In the genomic region with DNA sequence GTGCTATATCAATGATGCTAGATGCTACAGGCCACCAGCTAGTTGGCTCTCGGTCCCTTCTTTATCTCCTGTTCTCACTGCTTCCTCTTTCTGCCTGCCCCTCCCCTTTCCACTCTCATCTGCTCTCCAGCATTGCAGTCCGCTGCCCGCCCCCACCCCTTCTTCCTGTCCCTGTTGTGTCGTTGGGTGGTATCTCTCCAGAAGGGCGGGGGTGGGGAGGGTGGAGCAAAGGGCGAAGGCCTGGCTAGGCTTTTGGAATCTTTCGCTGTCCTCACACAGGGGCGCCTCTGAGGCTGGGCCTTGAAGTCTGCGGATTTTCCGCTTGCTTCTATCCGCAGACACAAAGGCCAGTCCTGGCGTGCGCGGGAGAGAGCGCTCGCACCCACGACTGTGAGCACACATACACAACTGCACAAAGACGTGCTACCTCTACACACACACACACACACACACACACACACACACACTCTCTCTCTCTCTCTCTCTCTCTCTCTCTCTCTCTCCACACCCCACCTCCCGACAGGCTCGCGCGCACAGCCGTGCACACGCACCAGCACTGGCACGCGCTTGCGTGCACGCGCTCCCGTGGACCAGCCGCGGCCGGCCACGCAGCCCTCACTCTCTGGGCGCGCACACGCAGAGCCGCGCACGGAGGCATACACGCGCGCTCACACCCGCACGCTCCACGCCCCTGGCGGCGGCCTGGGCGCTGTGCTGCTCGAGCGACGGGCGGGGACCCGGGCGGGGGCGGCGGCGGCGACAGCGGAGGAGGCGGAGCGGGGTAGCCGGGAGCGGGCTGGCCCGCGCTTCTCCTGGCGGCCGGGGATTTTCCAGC, we compare ENCODE assay signal across 8 mouse cellular contexts. TPM values are rescaled to one million over a fixed set of nuclear protein-coding genes. Genes with fewer than 3 reads are reported as not detected.
DNase-seq lines count a peak whose midpoint lies in the region; ATAC-seq and TF ChIP-seq lines count a peak whose summit lies in the region.

A gene (plus strand): TSS at position 566 of the 835 bp plus-strand sequence.

- no peaks in the 10 kb centered on the region for H3K36me3 ChIP-seq in E14TG2a.4 (ENCODE audit: insufficient read depth, low read length)
- no peaks in the 10 kb centered on the region for H3K36me3 ChIP-seq in forebrain, embryonic 10.5 days (replicated peaks)
- no peaks in the 10 kb centered on the region for H3K36me3 ChIP-seq in heart, embryonic 14.5 days (ENCODE audit: control insufficient read depth, insufficient read depth, low read length)
- 0 out of 2 replicates have a peak, but pooled peaks cover 7% of the 10 kb centered on the region for H3K36me3 ChIP-seq in liver, embryonic 15.5 days (replicated peaks)
- no peaks in the 10 kb centered on the region for H3K36me3 ChIP-seq in neural tube, embryonic 11.5 days (ENCODE audit: control insufficient read depth, insufficient read depth, low read length)
- no peaks in the 10 kb centered on the region for H3K36me3 ChIP-seq in stomach, embryonic 16.5 days (ENCODE audit: control insufficient read depth, insufficient read depth, low read length)

- peaks cover 60% of the 10 kb centered on the region for H3K27me3 ChIP-seq in E14TG2a.4 (ENCODE audit: insufficient read depth, low read length)
- H3K27me3 ChIP-seq in forebrain, embryonic 10.5 days (ENCODE audit: poor library complexity, severe bottlenecking) = peaks cover 21% of the 10 kb centered on the region
- H3K27me3 ChIP-seq in heart, embryonic 14.5 days (ENCODE audit: control insufficient read depth, insufficient read depth, low read length) = no peaks in the 10 kb centered on the region
- H3K27me3 ChIP-seq in liver, embryonic 15.5 days = no peaks in the 10 kb centered on the region
- H3K27me3 ChIP-seq in neural tube, embryonic 11.5 days (ENCODE audit: control insufficient read depth, insufficient read depth, low read length) = no peaks in the 10 kb centered on the region
- no peaks in the 10 kb centered on the region for H3K27me3 ChIP-seq in stomach, embryonic 16.5 days (ENCODE audit: control insufficient read depth, insufficient read depth, low read length)

- peak; percentile 66 for DNase-seq in c-Kit-negative CD71-positive TER-119-positive erythroid progenitor cells, embryonic 14.5 days (ENCODE audit: low read depth, low spot score)
- peak; percentile 79 for DNase-seq in forebrain, embryonic 10.5 days (ENCODE audit: extremely low spot score, low spot score)
- DNase-seq in kidney, postnatal 14 days = peak; percentile 88
- DNase-seq in neural tube, embryonic 11.5 days (ENCODE audit: low spot score) = peak; percentile 87

- peak within 1 kb of the TSS; percentile 75 for H3K4me3 ChIP-seq in E14TG2a.4 (replicated peaks; ENCODE audit: low read length)
- H3K4me3 ChIP-seq in forebrain, embryonic 10.5 days = peak within 1 kb of the TSS; percentile 69
- H3K4me3 ChIP-seq in heart, embryonic 14.5 days (ENCODE audit: control insufficient read depth in 1 of 2, insufficient read depth in 1 of 2, low read depth in 1 of 2, low read length in 2 of 2) = peak within 1 kb of the TSS; percentile 70 to 75
- H3K4me3 ChIP-seq in liver, embryonic 15.5 days (replicated peaks) = peak within 1 kb of the TSS; percentile 87
- peak within 1 kb of the TSS; percentile 74 for H3K4me3 ChIP-seq in neural tube, embryonic 11.5 days (ENCODE audit: low read depth, low read length)
- H3K4me3 ChIP-seq in stomach, embryonic 16.5 days (replicated peaks; ENCODE audit: low read length) = peak within 1 kb of the TSS; percentile 74

- peak within 1 kb of the TSS; percentile 91 for H3K9ac ChIP-seq in heart, embryonic 14.5 days (ENCODE audit: low read length)
- peak within 1 kb of the TSS; percentile 95 for H3K9ac ChIP-seq in liver, embryonic 15.5 days
- H3K9ac ChIP-seq in neural tube, embryonic 11.5 days (ENCODE audit: low read length) = peak within 1 kb of the TSS; percentile 87
- peak within 1 kb of the TSS; percentile 90 for H3K9ac ChIP-seq in stomach, embryonic 16.5 days (ENCODE audit: low read length)

- peak; percentile 84 for ATAC-seq in heart, embryonic 14.5 days (ENCODE audit: insufficient number of reproducible peaks, insufficient read depth, low FRiP score, low read depth)
- peak; percentile 85 for ATAC-seq in liver, embryonic 15.5 days (ENCODE audit: insufficient read depth)
- ATAC-seq in neural tube, embryonic 11.5 days (ENCODE audit: insufficient read depth, low FRiP score, low TSS enrichment) = peak; percentile 78
- peak; percentile 82 for ATAC-seq in stomach, embryonic 16.5 days (ENCODE audit: insufficient read depth, low FRiP score)

- WGBS in forebrain, embryonic 10.5 days = under 1% methylated on average over 68 of the region's 68 CpGs
- WGBS in heart, embryonic 14.5 days = under 1% methylated on average over 55 of the region's 68 CpGs
- under 1% methylated on average over 68 of the region's 68 CpGs for WGBS in liver, embryonic 15.5 days (ENCODE audit: insufficient replicate concordance)
- 0% methylated on average over 66 of the region's 68 CpGs for WGBS in neural tube, embryonic 11.5 days
- WGBS in stomach, embryonic 16.5 days = under 1% methylated on average over 68 of the region's 68 CpGs

- no peaks in the 10 kb centered on the region for H3K9me3 ChIP-seq in E14TG2a.4 (ENCODE audit: low read length)
- no peaks in the 10 kb centered on the region for H3K9me3 ChIP-seq in forebrain, embryonic 10.5 days
- H3K9me3 ChIP-seq in heart, embryonic 14.5 days (ENCODE audit: control insufficient read depth, low read length) = no peaks in the 10 kb centered on the region
- H3K9me3 ChIP-seq in liver, embryonic 15.5 days (replicated peaks) = no peaks in the 10 kb centered on the region
- H3K9me3 ChIP-seq in neural tube, embryonic 11.5 days (ENCODE audit: control insufficient read depth, low read length) = no peaks in the 10 kb centered on the region
- no peaks in the 10 kb centered on the region for H3K9me3 ChIP-seq in stomach, embryonic 16.5 days (replicated peaks; ENCODE audit: control insufficient read depth, low read length)

- peak within 1 kb of the TSS; percentile 93 for H3K27ac ChIP-seq in forebrain, embryonic 10.5 days
- H3K27ac ChIP-seq in heart, embryonic 14.5 days (replicated peaks in 1 of 2; ENCODE audit: control insufficient read depth in 1 of 2, insufficient read depth in 1 of 2, low read depth in 2 of 2, low read length in 2 of 2) = peak within 1 kb of the TSS; percentile 71 to 86
- H3K27ac ChIP-seq in liver, embryonic 15.5 days (replicated peaks) = peak within 1 kb of the TSS; percentile 94
- H3K27ac ChIP-seq in neural tube, embryonic 11.5 days (ENCODE audit: low read depth, low read length) = peak within 1 kb of the TSS; percentile 89
- peak within 1 kb of the TSS; percentile 83 for H3K27ac ChIP-seq in stomach, embryonic 16.5 days (ENCODE audit: low read length)

- no peak for TF ChIP-seq CTCF in E14TG2a.4 (conservative IDR thresholded peaks at IDR 0.05; ENCODE audit: low read length)

- H3K4me2 ChIP-seq in heart, embryonic 14.5 days (ENCODE audit: low read length) = peak within 1 kb of the TSS; percentile 98
- H3K4me2 ChIP-seq in liver, embryonic 15.5 days = peak within 1 kb of the TSS; percentile 97
- peak within 1 kb of the TSS; percentile 97 for H3K4me2 ChIP-seq in neural tube, embryonic 11.5 days (ENCODE audit: low read depth)
- peak within 1 kb of the TSS; percentile 91 for H3K4me2 ChIP-seq in stomach, embryonic 16.5 days (ENCODE audit: low read depth, low read length)

- peaks cover 80% of the 10 kb centered on the region for H3K4me1 ChIP-seq in E14TG2a.4 (replicated peaks; ENCODE audit: low read depth, low read length)
- H3K4me1 ChIP-seq in forebrain, embryonic 10.5 days = peaks cover 68% of the 10 kb centered on the region
- peaks cover 19 to 38% of the 10 kb centered on the region in 2 experiments for H3K4me1 ChIP-seq in heart, embryonic 14.5 days (ENCODE audit: control insufficient read depth in 2 of 2, insufficient read depth in 2 of 2, low read length in 2 of 2)
- H3K4me1 ChIP-seq in liver, embryonic 15.5 days (replicated peaks) = peaks cover 99% of the 10 kb centered on the region
- H3K4me1 ChIP-seq in neural tube, embryonic 11.5 days (ENCODE audit: control insufficient read depth, insufficient read depth, low read length) = peaks cover 35% of the 10 kb centered on the region
- peaks cover 40% of the 10 kb centered on the region for H3K4me1 ChIP-seq in stomach, embryonic 16.5 days (ENCODE audit: control insufficient read depth, insufficient read depth, low read length)

RNA-seq across cellular contexts. Expression of the gene that starts here (rescaled TPM):
- 9.3 and 11.9 TPM in 2 replicates for polyA plus RNA-seq in forebrain, embryonic 10.5 days (2016; fragmentation: Nextera tagmentation; extraction: Ambion mirVana)
- 2.8 and 4.1 TPM in 2 replicates for polyA plus RNA-seq in heart, embryonic 14.5 days (2014; fragmentation: Nextera tagmentation; extraction: Ambion mirVana)
- polyA plus RNA-seq in liver, embryonic 15.5 days (2015; fragmentation: Nextera tagmentation; extraction: Ambion mirVana) = 97.2 and 101 TPM in 2 replicates
- 5.0 and 5.3 TPM in 2 replicates for polyA plus RNA-seq in neural tube, embryonic 11.5 days (2014; fragmentation: Nextera tagmentation; extraction: Ambion mirVana)
- 12.6 and 13.6 TPM in 2 replicates for polyA plus RNA-seq in stomach, embryonic 16.5 days (2015; fragmentation: Nextera tagmentation; extraction: Ambion mirVana)

Comparison
In these comparisons a context has a peak if more than half of its experiments do, and no peak if none do; other contexts are left out.
1. Peak in every context shown above with its lines: DNase-seq, ATAC-seq, H3K4me3 ChIP-seq and H3K27ac ChIP-seq.